Mouse (Mus musculus) cerebellum, adult 9-10 months (tissue): ENCODE data around the gene 2010111I01Rik.
"Not testable (repeated sequence)": the region's sequence is repeated elsewhere in the genome, so short reads cannot be mapped to it uniquely, and the experiment has no call there.

Source experiments
- DNase-seq: peaks from one replicate; pipeline ENCODE4 v3.0.0; 2022

2010111I01Rik gene

DNA sequence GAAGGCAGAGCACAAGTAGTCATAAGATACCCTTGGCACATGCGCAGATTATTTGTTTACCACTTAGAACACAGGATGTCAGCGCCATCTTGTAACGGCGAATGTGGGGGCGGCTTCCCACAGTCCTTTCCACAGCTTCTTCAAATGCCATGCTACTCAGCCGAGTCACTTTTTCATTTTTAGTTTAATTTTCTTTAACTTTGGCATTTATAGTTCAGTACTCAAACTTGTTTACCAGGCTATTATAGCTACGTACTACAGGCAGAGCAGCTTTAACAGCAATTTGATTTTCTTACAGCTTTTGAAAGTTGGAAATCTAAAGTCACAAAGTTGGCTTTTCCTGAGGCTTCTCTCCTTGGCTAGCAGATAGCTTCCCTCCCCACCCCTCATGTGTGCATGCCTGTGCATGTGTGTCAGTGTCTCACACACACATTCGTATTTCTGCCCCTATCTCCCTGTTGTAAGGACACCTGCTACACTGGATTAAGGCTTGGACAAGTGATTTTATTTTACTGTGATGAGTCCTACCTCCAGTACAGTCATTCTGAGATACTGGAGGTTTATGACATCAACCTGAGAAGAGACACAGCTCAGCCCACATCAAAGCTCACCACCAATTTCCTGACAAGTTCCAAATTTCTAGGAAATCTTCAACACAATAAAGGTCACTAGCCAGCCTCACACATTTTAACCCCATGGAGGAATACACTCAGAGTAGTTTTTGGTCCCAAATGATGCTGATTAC is 258.5 kb downstream of the 2010111I01Rik start:
- no peak for DNase-seq

- DNase-seq, result no peak
Measured at GRCm38 (mm10) chr13:63225796-63226583, 261.3 kb downstream of the 2010111I01Rik start.

- DNase-seq, result no peak
Measured at GRCm38 (mm10) chr13:63227785-63228184, 263.1 kb downstream of the 2010111I01Rik start.

DNA sequence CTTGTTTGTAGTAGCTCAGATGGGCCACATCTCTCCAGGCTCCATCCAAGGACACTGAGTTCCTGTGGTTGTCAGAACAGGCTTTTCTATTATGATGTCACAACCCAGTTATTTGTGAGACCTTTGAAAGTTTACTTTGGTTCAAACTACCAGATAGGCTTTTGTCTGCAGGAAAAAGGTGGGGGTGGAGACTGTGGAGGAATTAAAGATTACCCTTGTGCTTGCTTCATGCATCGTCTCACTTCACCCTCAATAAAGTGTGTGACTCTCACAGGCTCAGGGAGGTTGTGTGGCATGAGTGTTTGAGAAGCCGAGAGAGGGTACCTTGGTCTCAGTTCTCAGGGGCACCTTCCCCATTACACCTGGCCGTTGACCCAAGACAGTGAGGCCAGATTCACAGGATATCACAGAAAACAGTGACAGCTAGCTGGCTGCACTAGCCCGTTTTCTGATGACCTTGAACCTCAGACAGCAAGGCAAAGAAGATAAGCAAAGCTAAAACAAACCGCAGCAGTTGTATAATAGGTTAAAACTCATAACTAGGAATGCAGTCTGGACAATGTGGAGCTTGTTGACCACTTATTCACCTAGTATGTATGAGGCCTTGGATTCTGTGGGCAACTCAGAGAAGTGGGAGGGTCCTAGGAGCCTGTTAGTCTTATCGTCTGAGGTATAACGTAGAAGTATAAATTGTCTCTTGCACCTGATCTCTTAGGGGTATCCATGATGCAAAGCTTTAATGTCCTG is 266.4 kb downstream of the 2010111I01Rik start:
- no peak for DNase-seq

GRCm38 (mm10) chr13:63231702-63232070 is 267.0 kb downstream of the 2010111I01Rik start:
- no peak for DNase-seq

GRCm38 (mm10) chr13:63232558-63232957 is 267.9 kb downstream of the 2010111I01Rik start:
- no peak for DNase-seq

- DNase-seq, result not testable (repeated sequence)
Measured at GRCm38 (mm10) chr13:63234520-63234919, 269.8 kb downstream of the 2010111I01Rik start.

- no peak for DNase-seq
Measured at GRCm38 (mm10) chr13:63235551-63235950, 270.9 kb downstream of the 2010111I01Rik start.

- DNase-seq, result no peak
Measured at GRCm38 (mm10) chr13:63236159-63236893, 271.6 kb downstream of the 2010111I01Rik start.

DNA sequence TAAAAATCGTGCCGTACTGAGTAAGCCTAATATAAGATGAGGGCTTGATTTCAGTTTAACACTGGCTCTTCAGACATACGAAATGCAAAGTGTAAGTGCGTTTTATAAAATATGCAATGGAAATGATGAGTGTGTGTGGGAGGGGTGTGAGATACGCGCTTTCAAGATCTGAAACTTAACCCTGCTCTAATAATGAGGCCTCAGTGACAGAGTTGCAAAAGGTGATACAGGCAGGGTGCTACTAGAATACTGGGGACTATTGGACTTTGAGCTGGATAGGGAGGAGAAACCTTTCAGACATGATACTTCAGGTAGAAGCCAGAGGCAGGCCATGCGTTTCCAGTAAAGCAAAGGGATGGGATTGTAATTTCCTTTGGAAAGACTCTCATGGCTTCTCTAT is 273.4 kb downstream of the 2010111I01Rik start:
- DNase-seq, result peak; percentile 20

DNA sequence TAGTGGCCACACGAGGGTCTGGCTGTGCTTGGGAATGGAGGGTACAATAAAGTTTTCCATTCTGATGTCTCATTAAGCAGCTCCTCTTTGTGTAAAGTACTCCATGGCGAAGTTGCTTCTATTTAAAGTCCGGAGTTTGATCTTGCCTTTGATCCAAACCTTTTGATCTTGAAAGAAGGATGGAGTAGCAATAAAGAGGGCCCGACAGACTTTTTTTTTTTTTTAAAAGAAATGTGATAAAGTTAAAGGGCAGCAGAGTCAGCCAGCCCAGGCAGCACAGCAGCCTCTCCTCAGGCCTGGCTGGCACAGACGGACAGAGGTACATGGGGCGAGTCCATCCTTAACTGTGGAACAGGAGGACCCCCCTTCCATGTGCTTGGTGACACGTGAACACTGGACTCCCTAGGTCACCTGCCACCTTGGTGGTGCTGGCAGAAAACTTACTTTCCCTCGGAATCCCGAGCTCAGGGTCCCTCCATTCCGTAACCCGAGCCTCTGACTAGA is 274.7 kb downstream of the 2010111I01Rik start:
- peak; percentile 65 for DNase-seq

GRCm38 (mm10) chr13:63239877-63240671 is 275.4 kb downstream of the 2010111I01Rik start:
- peak; percentile 83 for DNase-seq

DNA sequence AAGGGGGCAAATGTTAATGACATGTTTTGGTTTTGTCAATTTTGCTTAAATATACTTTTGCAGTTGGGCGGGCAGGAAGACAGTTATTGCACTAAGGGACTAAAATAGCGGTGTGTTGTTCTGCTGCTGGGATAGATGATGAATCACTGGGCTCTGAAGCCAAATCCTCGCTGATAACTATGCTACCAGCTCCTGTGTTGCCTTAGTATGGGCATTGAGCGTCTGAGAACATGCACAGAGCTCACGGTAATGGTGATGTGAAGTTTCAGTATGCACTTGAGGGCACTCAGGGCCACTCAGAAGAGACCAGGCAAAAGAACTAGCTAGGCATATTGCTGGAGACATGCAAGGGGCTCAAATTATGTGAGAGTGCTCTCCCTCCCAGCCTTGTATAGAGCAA is 276.1 kb downstream of the 2010111I01Rik start:
- peak; percentile 50 for DNase-seq

DNA sequence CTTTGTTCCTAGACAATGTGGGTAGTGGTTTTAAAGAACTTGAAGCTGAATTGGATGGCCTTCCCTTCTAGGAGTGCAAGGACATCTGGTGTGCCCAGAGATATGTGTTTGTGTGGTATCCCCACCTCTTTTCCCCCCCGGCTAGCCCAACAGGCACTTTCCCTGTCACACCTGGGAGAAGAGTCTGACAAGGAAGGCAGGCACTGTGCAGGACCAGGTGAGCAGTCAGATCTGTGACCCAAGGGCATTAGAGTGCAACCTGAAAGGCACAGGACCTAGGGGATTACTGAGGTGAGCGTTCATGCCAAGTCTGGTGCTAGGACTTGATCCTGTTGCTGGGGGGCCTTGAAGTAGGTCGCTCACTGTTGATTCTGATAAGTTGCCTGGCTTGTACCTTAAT is 277.0 kb downstream of the 2010111I01Rik start:
- no peak for DNase-seq

DNA sequence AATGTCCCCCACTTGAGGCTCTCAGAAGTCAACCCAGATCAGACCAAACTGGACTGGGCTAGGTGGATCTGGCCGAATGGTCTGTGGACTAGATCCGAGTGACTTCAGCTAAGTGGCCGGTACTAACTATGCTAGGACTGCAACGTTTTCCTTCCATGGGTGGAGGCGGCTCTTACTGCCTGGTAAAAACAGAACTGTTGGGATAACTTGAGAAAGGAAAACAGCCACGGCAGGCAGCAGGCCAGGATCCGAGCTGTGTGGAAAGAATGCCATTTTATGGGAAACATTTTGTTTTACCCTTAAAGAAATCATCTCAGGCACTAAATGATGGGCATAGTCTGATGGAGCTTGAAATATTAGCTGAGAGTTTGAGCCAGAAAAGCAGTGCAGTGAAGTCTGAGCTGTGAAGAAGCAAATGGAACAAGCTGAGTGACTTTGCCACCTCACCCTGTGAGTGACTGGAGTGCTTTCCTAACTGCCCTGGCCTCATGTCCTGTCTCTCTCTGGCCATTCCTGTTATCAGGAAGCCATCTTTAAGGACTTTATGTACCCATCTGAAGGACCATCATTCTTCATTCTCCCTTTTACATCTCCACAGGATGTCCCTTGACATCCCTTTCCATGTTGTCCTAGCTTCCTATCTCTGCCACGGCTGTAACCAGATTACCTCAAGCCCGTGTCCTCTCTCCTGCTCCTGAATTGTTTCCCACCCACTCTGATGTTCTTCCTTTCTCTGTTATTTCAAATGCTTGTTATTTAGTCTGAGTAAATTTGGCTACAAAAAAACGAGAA is 277.9 kb downstream of the 2010111I01Rik start:
- DNase-seq, result peak; percentile 39

DNA sequence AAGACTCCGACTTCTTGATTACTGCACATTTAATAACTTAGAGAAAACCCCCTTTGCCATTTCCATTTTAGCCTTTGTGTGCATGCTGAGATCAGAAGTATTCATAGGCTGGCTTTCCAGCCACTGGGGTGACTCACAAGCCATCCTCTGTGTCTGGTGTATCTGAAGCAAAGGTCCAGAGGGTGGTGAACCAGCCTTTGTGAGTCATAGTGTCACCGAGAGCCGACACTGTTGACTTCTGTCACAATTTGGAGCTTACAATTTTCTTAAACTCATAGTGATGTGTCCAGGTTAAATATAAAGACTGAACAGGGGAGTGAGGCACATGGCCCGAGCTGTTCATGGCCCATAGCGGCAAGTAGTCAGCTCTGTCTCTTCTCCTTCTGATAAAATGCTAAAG is 278.9 kb downstream of the 2010111I01Rik start:
- DNase-seq, result peak; percentile 44

DNA sequence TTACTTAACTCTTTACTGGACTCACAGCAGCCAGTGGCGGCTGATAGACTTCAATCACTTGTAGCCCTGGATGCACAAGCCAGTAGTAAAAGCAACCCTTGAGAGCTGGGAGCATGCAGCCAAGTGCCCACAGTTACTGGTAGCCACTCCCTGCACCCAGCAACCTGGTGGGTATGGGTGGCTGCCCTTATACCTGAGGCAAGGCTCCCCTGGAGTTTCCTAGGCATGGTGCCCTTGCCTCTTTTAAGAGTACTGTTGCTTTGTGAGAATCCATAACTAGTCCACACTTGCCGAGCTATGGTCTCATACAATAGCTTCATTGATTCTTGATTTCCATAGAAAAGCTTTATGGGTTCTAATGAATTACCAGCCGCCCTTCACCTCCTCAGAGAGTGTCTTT is 279.7 kb downstream of the 2010111I01Rik start:
- DNase-seq, result peak; percentile 29

DNA sequence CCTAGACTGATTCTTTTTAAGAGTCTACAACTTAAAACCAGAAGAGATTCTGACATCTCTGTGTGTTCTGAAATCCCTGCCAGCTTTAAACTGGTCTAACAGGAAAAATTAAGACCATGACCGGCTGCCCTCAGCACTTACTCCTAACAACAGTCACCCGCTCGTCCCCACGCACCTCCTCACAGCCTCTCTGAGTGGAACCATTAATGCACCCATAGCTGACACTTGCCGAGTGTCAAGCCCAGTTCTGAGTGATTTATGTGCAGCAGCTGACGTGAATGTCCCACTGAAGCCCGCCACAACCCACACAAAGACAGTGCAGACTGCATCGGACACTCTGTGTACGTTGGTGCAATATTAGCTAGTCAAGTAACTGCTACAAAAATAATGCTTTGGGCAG is 280.5 kb downstream of the 2010111I01Rik start:
- DNase-seq, result peak; percentile 17

DNA sequence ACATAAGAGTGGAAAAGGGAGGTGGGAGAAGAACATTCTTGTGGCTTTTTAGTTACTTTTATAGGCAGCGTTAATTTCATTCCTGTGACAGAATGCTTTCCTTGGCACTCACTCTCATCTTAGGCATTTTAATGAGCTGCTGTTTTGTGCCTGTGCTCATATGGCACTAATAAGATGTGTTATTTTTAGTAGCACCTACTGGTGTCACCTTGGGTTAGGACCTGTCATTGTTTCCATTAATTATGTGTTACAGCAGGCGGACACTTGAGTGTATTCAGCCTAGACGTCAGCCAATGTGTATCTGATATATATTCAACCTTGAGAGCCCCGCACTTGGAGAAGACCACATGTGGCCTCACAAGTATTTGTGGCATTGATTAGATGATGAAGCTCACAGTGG is 281.1 kb downstream of the 2010111I01Rik start:
- peak; percentile 31 for DNase-seq

DNA sequence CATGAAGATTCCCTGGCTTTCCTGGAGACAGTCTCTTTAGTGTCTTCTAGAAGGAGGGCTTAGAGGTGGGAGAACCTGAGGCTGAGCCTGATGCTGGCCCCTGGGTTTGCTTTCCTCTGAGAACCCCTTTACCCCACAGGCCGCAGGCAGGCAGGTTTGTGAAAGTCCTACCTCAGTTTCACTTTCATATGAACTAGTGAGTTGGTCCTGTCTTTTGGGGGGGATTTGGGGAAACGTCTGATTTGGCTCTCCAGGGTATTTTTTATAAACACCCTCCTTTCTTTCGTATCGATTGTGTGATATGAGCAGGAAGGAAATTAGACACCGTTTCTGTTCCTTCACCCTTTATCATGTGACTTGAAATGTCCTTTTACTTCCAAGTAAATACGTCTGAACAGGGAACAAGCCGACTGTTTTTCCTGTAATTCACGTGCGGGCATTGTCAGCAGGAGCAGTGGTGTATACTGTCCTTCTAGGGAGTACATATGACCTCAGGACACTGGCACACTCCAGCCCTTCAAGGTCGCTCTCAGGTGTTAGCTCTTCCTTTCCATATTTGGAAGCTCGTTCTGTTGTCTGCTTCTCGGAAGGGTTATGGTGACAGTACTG is 281.7 kb downstream of the 2010111I01Rik start:
- DNase-seq, result peak; percentile 5
